Mouse (Mus musculus) limb, embryonic 10.5 days (tissue): ENCODE measurements at regions not wholly inside any gene's neighbourhood (a gene's known extent, or its start where the extent isn't known, plus 50 kb on each side); places are given as distances from the start of the nearest gene placed in this dataset.

ENCODE experiments used
- DNase-seq: peaks from one replicate; pipeline ENCODE4 v3.0.0-alpha.2; 2017; ENCODE audit warnings: low spot score
- H3K27ac ChIP-seq: fragments of 300-500 bp; sonication (generic); 2 replicates; pipeline ENCODE4 v1.5.1; 2016; ENCODE audit warnings: mild to moderate bottlenecking
- H3K27me3 ChIP-seq: fragments of 300-500 bp; sonication (generic); 2 replicates; pipeline ENCODE4 v1.6.1; 2016; ENCODE audit warnings: low read depth, mild to moderate bottlenecking; ENCODE audit not compliant: poor library complexity, severe bottlenecking
- H3K36me3 ChIP-seq: fragments of 300-500 bp; sonication (generic); 2 replicates; pipeline ENCODE4 v1.6.1; 2016; ENCODE audit warnings: mild to moderate bottlenecking, moderate library complexity
- H3K4me1 ChIP-seq: fragments of 300-500 bp; sonication (generic); 2 replicates; pipeline ENCODE4 v1.6.1; 2016
- H3K4me3 ChIP-seq: fragments of 300-500 bp; sonication (generic); 2 replicates; pipeline ENCODE4 v1.5.1; 2016; ENCODE audit warnings: mild to moderate bottlenecking, moderate library complexity
- H3K9me3 ChIP-seq: fragments of 300-500 bp; sonication (generic); replicated peaks from 2 replicates; pipeline ENCODE4 v1.6.1; 2016; ENCODE audit warnings: mild to moderate bottlenecking
- WGBS: fragments of 180-500 bp; shearing (Covaris S2); methylation state at CpG from one replicate; pipeline ENCODE4 v1.1.7; 2016; 5-methylcytosine and 5-hydroxymethylcytosine counted together

DNA sequence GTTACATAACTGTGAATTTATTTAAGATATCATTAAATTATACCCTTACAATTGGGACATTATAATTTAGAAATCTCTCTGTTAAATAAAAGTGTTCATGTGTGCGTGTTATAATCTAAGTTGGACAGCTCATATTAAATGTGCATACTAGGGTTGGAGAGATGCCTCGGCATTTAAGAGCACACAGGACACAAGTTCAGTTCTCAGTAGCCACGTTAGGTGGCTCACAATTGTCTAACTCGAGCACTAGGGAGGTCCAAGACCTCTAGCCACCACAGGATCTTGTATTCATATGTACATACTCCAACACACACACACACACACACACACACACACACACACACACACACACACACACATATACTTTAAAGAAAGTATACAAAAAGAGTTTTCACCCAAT is 56.0 kb downstream of the Foxf2 start:
- H3K27me3 ChIP-seq: no peaks in the 10 kb centered on the region
- H3K9me3 ChIP-seq: no peaks in the 10 kb centered on the region
- H3K27ac ChIP-seq: no peak overlapping the region
- no peak for DNase-seq
- no peaks in the 10 kb centered on the region for H3K36me3 ChIP-seq
- no peaks in the 10 kb centered on the region for H3K4me1 ChIP-seq
- no peak overlapping the region for H3K4me3 ChIP-seq
- 83% methylated on average over 4 of the region's 4 CpGs for WGBS

DNA sequence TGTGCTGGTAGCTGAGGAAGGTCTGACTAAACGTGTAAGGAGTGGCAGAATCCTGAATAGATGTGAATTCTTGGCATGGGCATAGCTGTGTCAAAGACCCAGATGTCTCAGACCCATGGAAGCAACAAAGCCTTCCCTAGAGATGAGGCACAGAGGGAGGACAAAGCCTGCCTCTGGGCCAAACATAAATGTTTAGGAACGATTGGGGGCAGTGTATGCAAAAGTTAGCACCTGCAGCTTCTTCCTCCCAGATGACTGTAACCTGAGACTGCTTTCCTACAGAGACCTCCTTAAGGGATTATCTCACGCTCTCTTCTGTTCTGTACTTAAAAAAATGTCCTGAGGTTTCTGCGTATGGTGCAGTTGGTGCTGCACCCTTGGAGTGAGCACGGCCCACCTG is 57.7 kb downstream of the Foxf2 start:
- H3K27ac ChIP-seq: no peak overlapping the region
- H3K27me3 ChIP-seq: no peaks in the 10 kb centered on the region
- no peak overlapping the region for H3K4me3 ChIP-seq
- DNase-seq: no peak
- H3K9me3 ChIP-seq: no peaks in the 10 kb centered on the region
- H3K4me1 ChIP-seq: no peaks in the 10 kb centered on the region
- 44% methylated on average over 5 of the region's 5 CpGs for WGBS
- H3K36me3 ChIP-seq: no peaks in the 10 kb centered on the region

DNA sequence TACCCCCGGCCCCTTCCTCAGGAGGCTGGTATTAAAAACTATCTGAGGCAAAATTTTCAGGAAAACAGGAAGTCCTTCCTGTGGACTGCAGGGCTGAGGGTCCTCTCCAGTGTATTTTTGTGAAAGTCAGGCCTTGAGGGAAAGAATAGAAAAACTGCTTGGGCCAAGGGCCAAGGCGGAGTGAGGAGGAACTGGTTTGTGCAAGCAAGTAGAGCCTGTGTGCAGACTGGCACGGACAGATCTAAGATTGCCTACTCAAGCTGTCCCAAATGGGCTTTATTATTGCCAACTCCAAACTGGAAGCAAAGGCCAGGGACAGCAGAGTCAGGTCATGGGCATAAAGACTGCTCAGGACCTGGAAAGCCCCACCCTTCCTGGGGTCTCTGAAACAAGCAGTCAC is 62.9 kb downstream of the Foxf2 start:
- DNase-seq: no peak
- H3K9me3 ChIP-seq: no peaks in the 10 kb centered on the region
- WGBS: 93% methylated on average over 3 of the region's 3 CpGs
- H3K4me3 ChIP-seq: no peak overlapping the region
- H3K27me3 ChIP-seq: no peaks in the 10 kb centered on the region
- H3K36me3 ChIP-seq: no peaks in the 10 kb centered on the region
- H3K27ac ChIP-seq: no peak overlapping the region
- no peaks in the 10 kb centered on the region for H3K4me1 ChIP-seq

DNA sequence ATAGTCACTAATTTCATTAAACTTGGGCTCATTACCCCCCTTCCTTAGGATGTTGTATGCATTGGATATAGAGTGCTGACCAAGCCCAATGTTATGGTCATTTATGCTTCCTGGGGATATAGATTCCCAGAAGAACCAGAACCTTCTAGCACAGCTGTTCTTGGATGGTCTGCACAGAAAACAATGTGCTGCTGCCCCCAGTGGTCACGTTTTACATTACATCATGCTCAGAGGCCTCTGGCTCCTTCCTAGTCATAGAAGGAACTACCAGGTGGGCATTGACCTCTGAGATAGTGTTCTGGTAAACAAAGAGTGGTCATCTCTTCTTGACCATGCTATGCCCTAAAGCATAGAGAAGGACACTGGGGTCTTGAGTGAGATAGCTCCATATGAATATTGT is 63.7 kb downstream of the Foxf2 start:
- no peak for DNase-seq
- Histone ChIP-seq H3K36me3 (no peaks in the 10 kb centered on the region), H3K4me3 (no peak overlapping the region), H3K9me3 (no peaks in the 10 kb centered on the region), H3K27ac (no peak overlapping the region), H3K27me3 (no peaks in the 10 kb centered on the region), H3K4me1 (no peaks in the 10 kb centered on the region)
- WGBS: 5% methylated on average over 1 of the region's 1 CpGs

DNA sequence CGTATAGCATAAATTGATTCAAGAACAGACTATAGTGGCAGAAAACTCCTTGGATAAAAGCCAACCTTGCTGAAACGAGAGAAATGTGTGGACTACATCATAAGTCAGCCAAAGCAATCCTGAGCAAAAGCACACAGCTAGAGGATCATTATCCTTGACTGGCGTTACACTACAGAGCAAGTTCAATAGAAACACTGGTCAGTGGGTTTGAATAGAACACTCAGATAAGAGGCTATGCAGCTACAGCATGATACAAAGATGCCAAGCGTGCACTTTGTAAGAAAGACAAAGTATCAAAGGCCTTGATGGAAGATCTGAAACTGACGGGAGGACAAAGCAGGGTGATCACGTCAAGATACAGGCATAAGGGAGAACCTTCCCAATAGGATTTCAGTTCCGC is 70.1 kb downstream of the Foxf2 start:
- Histone ChIP-seq H3K27me3 (no peaks in the 10 kb centered on the region), H3K4me1 (no peaks in the 10 kb centered on the region), H3K4me3 (no peak overlapping the region), H3K36me3 (no peaks in the 10 kb centered on the region), H3K27ac (no peak overlapping the region), H3K9me3 (no peaks in the 10 kb centered on the region)
- DNase-seq: no peak
- 86% methylated on average over 7 of the region's 7 CpGs for WGBS

DNA sequence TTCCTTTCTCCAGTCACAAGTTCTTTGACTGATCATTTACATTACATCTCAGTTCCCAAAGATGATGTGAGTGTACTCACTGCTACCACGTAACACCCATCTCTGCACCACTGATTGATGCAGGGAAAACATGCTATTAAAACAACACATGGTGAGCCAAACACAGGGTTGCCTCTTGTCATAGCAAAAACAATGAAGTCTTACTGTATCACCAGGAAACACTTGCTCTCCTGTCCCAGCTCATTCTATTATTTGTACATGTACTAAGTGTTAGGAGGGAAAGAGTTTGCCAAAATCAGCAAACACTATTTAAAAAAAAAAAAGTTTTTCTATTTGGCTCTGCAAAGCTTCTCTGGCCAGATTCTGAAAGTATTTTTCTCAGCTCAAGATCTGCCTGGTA is 78.6 kb downstream of the Foxf2 start:
- 80% methylated on average over 1 of the region's 1 CpGs for WGBS
- Histone ChIP-seq H3K9me3 (no peaks in the 10 kb centered on the region), H3K36me3 (no peaks in the 10 kb centered on the region), H3K27ac (no peak overlapping the region), H3K4me1 (peaks cover 5% of the 10 kb centered on the region; the same call in 1 of the 2 replicates), H3K4me3 (no peak overlapping the region), H3K27me3 (peaks cover 47% of the 10 kb centered on the region)
- DNase-seq: no peak

DNA sequence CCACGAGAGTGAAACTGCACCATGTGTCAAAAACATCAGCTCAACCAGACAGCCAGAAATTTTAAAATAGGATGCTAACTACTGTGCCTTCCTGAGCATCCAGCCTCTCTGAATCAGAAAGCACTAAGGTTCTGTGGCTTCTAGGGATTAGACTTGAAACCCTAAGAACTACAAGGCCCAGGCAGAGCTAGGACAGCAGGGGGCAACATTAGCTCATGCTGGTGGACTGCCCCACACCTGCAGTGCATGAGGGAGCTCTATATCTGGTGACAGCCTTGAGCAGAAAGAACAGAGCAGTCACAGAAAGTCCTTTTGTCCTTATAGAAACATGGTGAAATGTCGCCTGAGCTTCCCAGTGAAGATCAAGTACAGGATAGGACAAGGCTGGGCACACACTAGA is 79.8 kb downstream of the Foxf2 start:
- Histone ChIP-seq H3K36me3 (no peaks in the 10 kb centered on the region), H3K4me1 (peaks cover 9% of the 10 kb centered on the region), H3K27me3 (peaks cover 52% of the 10 kb centered on the region), H3K9me3 (no peaks in the 10 kb centered on the region), H3K27ac (0 out of 2 replicates have a peak overlapping the region, but pooled peaks have one; percentile 12), H3K4me3 (no peak overlapping the region)
- 64% methylated on average over 2 of the region's 2 CpGs for WGBS
- DNase-seq: peak; percentile 34

DNA sequence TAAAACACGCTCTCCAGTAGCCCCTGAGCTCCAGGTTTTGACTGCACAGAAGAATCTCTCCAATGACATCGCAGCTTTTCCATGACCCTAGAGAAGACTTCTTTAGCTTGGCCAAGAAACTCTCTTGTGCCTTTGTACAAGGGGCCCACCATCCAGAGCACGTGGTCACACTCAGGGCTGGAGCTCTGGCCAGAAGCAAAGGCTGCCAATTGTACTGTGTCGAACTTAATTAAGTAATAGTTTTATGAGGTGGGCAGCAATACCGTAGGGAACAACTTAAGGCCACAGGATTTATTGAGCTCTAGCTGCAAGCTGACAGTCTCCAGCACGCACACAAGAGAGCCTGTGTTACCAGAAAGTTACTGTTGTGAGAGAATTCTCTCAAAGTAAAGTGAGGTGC is 85.1 kb downstream of the Foxf2 start:
- 45% methylated on average over 6 of the region's 6 CpGs for WGBS
- H3K4me1 ChIP-seq: peaks cover 50% of the 10 kb centered on the region
- no peaks in the 10 kb centered on the region for H3K36me3 ChIP-seq
- peaks cover 56% of the 10 kb centered on the region for H3K27me3 ChIP-seq
- peak overlapping the region; percentile 74 for H3K27ac ChIP-seq
- H3K4me3 ChIP-seq: no peak overlapping the region
- DNase-seq: peak; percentile 68
- H3K9me3 ChIP-seq: no peaks in the 10 kb centered on the region

DNA sequence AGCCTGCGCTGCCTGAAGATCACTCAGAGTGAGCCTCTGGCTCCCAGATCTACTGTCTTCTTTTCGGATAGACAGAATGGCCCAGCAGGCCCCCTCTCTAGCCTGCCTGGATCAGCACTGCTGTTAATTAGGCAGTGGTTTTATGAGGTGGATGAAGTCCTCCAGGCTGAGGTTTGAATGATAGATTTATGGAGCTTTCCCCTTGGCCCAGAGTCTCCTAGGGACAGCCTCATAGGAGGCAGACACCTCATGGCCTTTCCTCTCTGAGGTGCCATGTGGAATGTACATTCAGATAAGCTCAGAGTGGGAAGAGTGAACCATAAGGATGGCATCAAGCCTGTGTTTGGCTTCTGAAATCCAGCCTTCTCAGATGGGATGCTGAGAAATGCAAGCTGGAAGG is 90.1 kb downstream of the Foxf2 start:
- no peaks in the 10 kb centered on the region for H3K9me3 ChIP-seq
- DNase-seq: no peak
- peak overlapping the region; percentile 27; the same call in 1 of the 2 replicates for H3K27ac ChIP-seq
- H3K36me3 ChIP-seq: no peaks in the 10 kb centered on the region
- 24% methylated on average over 2 of the region's 2 CpGs for WGBS
- H3K4me3 ChIP-seq: no peak overlapping the region
- peaks cover 17% of the 10 kb centered on the region for H3K27me3 ChIP-seq
- peaks cover 68% of the 10 kb centered on the region for H3K4me1 ChIP-seq

DNA sequence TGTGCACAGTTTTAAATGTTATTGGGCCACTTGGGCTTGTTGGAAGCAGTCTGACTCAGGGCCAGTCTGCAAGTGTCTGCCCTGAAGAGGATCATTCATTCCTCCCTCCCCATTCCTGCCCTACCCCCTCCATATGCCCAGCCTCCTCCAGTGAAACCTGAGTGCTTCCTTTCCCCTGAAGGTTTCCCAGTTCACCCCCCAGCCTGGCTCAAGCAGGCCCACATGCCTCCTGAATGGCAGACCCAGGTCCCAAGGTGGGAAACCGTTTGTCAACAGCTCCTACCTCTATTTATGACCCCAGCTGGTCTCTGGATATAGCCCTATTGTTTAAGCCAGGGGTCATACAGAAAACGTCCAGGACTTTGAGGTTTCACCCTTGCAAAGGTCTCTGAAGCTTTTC is 89.7 kb upstream of the Foxc1 start:
- Histone ChIP-seq H3K4me3 (no peak overlapping the region), H3K27me3 (peaks cover 17% of the 10 kb centered on the region), H3K36me3 (no peaks in the 10 kb centered on the region), H3K27ac (peak overlapping the region; percentile 27; the same call in 1 of the 2 replicates), H3K4me1 (peaks cover 58% of the 10 kb centered on the region), H3K9me3 (no peaks in the 10 kb centered on the region)
- DNase-seq: peak; percentile 58
- 2% methylated on average over 2 of the region's 2 CpGs for WGBS

DNA sequence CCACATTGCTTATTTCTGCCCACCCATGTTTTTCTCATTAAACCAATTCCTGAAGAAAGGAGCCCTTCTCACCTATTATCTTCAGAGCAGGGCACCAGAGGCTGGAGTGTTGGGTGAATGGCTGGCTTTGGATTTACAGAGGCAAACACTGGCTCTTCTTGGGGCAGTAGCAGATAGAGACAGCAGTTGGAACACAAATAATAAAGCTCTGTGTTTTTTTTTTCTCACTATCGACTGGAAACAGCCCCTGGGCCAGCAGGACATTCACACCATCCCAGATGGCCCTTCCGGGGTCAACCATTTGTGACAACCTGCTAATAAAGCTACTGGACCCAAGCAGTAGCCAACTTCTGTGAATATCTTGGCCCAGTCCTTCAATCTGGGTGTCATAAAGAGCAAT is 85.7 kb upstream of the Foxc1 start:
- no peak for DNase-seq
- no peak overlapping the region for H3K27ac ChIP-seq
- H3K4me3 ChIP-seq: no peak overlapping the region
- H3K27me3 ChIP-seq: no peaks in the 10 kb centered on the region; the same call in 1 of the 2 replicates
- peaks cover 26% of the 10 kb centered on the region for H3K4me1 ChIP-seq
- WGBS: 37% methylated on average over 2 of the region's 2 CpGs
- H3K9me3 ChIP-seq: no peaks in the 10 kb centered on the region
- no peaks in the 10 kb centered on the region for H3K36me3 ChIP-seq

DNA sequence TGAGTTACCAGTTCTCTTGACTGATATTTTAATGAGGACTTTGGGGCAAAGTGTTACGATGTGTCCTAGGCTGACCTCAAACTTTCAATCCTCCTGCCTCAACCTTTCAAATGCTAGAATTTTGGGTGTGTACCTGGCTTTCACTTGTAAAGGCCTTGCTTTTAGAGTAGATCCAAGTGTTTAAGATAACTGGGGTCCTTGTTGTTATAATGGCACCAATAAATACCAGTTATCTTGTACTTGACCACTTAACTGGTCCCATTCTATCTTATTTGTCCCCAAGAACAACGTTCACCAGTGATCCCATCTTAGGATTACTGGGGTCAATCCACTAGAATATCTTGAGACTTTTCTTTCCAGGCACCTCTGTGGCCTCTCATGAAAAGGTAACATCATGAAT is 77.6 kb upstream of the Foxc1 start:
- 89% methylated on average over 2 of the region's 2 CpGs for WGBS
- H3K36me3 ChIP-seq: no peaks in the 10 kb centered on the region
- H3K27ac ChIP-seq: no peak overlapping the region
- H3K27me3 ChIP-seq: no peaks in the 10 kb centered on the region
- no peak overlapping the region for H3K4me3 ChIP-seq
- no peak for DNase-seq
- no peaks in the 10 kb centered on the region for H3K9me3 ChIP-seq
- peaks cover 3% of the 10 kb centered on the region; the same call in 1 of the 2 replicates for H3K4me1 ChIP-seq

DNA sequence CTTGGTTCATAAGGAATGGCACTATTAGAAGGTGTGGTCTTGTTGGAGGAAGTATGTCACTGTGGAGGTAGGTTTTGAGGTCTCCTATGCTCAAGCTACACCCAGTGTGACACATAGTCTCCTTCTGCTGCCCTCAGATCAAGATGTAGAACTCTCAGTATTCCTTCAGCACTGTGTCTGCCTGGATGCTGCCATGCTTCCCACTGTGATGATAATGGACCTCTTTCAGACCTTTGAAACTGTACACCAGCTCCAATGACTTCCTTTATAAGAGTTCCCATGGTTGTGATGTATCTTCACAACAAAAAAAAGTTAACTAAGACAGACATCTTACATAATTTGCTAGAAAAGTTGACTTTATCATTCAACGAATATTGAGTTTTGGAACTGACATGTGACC is 60.2 kb upstream of the Foxc1 start:
- WGBS: 91% methylated on average over 1 of the region's 1 CpGs
- no peak overlapping the region for H3K27ac ChIP-seq
- no peaks in the 10 kb centered on the region for H3K9me3 ChIP-seq
- H3K4me3 ChIP-seq: no peak overlapping the region
- H3K36me3 ChIP-seq: no peaks in the 10 kb centered on the region
- H3K27me3 ChIP-seq: peaks cover 5% of the 10 kb centered on the region; the same call in 1 of the 2 replicates
- H3K4me1 ChIP-seq: no peaks in the 10 kb centered on the region
- no peak for DNase-seq
